ENCODE assay signal across 13 mouse cellular contexts in the genomic region with DNA sequence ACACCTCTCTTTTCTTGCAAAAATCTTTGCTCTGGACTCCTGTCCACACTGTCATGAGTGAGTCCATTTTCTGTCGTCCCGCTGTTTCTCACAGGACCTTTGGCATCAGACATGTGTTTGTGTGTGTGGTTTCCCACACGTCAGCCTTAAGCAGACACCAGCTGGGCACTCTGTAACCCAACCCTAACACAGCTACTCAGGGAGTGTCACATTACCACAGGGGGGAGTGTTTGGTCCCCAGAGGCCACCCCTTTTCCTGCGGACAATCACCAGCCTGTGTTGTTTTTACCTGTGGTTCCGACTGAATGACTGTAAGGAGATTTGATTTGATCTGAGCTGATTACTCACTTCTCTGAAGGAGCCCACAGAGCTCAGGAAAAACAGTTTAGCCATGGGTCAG. TPM values are rescaled to one million over a fixed set of nuclear protein-coding genes. Genes with fewer than 3 reads are reported as not detected.
DNase-seq lines count a peak whose midpoint lies in the region; ATAC-seq and TF ChIP-seq lines count a peak whose summit lies in the region.
"Had no signal": no experiment of that assay in that cellular context is flagged by ENCODE, and none has a peak within 500 bp of the region (broad histone marks: within the 10 kb centered on the region; RNA-seq: fewer than 3 reads in every experiment).

No protein-coding gene starts in this region.

- peak; percentile 48 for ATAC-seq in lung, embryonic 16.5 days (ENCODE audit: low read depth)
- 0 out of 2 replicates have a peak, but pooled peaks have one; percentile 15 for ATAC-seq in common myeloid progenitor, adult 5-6 weeks (replicated peaks; ENCODE audit: low read depth, poor library complexity, severe bottlenecking)
- 0 out of 2 replicates have a peak, but pooled peaks have one; percentile 29 for ATAC-seq in intestine, postnatal 0 days
- no peak for ATAC-seq in forebrain, embryonic 14.5 days
- ATAC-seq: midbrain, embryonic 16.5 days had no signal

- 0 out of 2 replicates have a peak, but pooled peaks have one; percentile 14 for TF ChIP-seq CTCF in intestine, postnatal 0 days (IDR thresholded peaks at IDR 0.05; ENCODE audit: low read depth)

- H3K36me3 ChIP-seq in lung, embryonic 16.5 days (ENCODE audit: control insufficient read depth, insufficient read depth, low read length): no peaks in the 10 kb centered on the region
- no peaks in the 10 kb centered on the region for H3K36me3 ChIP-seq in intestine, postnatal 0 days (ENCODE audit: control insufficient read depth, insufficient read depth)
- no peaks in the 10 kb centered on the region for H3K36me3 ChIP-seq in forebrain, embryonic 14.5 days (ENCODE audit: control insufficient read depth, insufficient read depth, low read length)
- H3K36me3 ChIP-seq: heart, embryonic 13.5 days; limb, embryonic 15.5 days had no signal

- 7% methylated on average over 5 of the region's 5 CpGs for WGBS in lung, embryonic 16.5 days
- WGBS in intestine, postnatal 0 days: 21% methylated on average over 5 of the region's 5 CpGs
- 27% methylated on average over 5 of the region's 5 CpGs for WGBS in forebrain, embryonic 14.5 days

- no peak overlapping the region for H3K9ac ChIP-seq in lung, embryonic 16.5 days (ENCODE audit: low read length)
- no peak overlapping the region for H3K9ac ChIP-seq in intestine, postnatal 0 days (ENCODE audit: low read depth, low read length)
- H3K9ac ChIP-seq in forebrain, embryonic 14.5 days (ENCODE audit: low read length): no peak overlapping the region
- H3K9ac ChIP-seq: heart, embryonic 13.5 days; limb, embryonic 15.5 days had no signal

- no peaks in the 10 kb centered on the region for H3K9me3 ChIP-seq in lung, embryonic 16.5 days (ENCODE audit: control insufficient read depth, low read length)
- H3K9me3 ChIP-seq in intestine, postnatal 0 days (ENCODE audit: control insufficient read depth): no peaks in the 10 kb centered on the region
- no peaks in the 10 kb centered on the region for H3K9me3 ChIP-seq in forebrain, embryonic 14.5 days (replicated peaks; ENCODE audit: control insufficient read depth, low read length)
- H3K9me3 ChIP-seq: heart, embryonic 13.5 days; limb, embryonic 15.5 days had no signal

- H3K4me2 ChIP-seq in lung, embryonic 16.5 days (ENCODE audit: low read depth, low read length): no peak overlapping the region
- no peak overlapping the region for H3K4me2 ChIP-seq in intestine, postnatal 0 days (replicated peaks; ENCODE audit: low read depth)
- H3K4me2 ChIP-seq in forebrain, embryonic 14.5 days (ENCODE audit: low read length): no peak overlapping the region
- H3K4me2 ChIP-seq: heart, embryonic 13.5 days; limb, embryonic 15.5 days had no signal

- H3K27ac ChIP-seq in lung, embryonic 16.5 days (ENCODE audit: low read length): no peak overlapping the region
- H3K27ac ChIP-seq in intestine, postnatal 0 days (ENCODE audit: low read depth, low read length): no peak overlapping the region
- no peak overlapping the region for H3K27ac ChIP-seq in forebrain, embryonic 14.5 days (ENCODE audit: low read depth, low read length)
- H3K27ac ChIP-seq: heart, embryonic 13.5 days; limb, embryonic 15.5 days had no signal

- no peaks in the 10 kb centered on the region; the same call in 1 of the 2 replicates for H3K4me1 ChIP-seq in lung, embryonic 16.5 days (replicated peaks; ENCODE audit: control insufficient read depth, insufficient read depth, low read length)
- H3K4me1 ChIP-seq in intestine, postnatal 0 days (replicated peaks; ENCODE audit: control insufficient read depth, insufficient read depth, low read length): no peaks in the 10 kb centered on the region
- H3K4me1 ChIP-seq in forebrain, embryonic 14.5 days (ENCODE audit: control insufficient read depth, insufficient read depth, low read length): 0 out of 2 replicates have a peak, but pooled peaks cover 2% of the 10 kb centered on the region

- no peak for DNase-seq in lung, postnatal 14 days
- DNase-seq in natural killer cell, adult 2 months (ENCODE audit: low spot score in 2 of 2): peak; percentile 29
- DNase-seq in gastrocnemius, postnatal 25 days: no peak
- DNase-seq in forebrain, embryonic 14.5 days (ENCODE audit: low spot score): no peak
- no peak for DNase-seq in thymus, postnatal 25 days
- DNase-seq: adrenal gland, postnatal 10 days; cerebellum, adult 2 months had no signal

- H3K27me3 ChIP-seq in lung, embryonic 16.5 days (ENCODE audit: control insufficient read depth, insufficient read depth, low read depth, low read length): no peaks in the 10 kb centered on the region
- H3K27me3 ChIP-seq in intestine, postnatal 0 days (replicated peaks; ENCODE audit: control insufficient read depth, insufficient read depth, low read length): no peaks in the 10 kb centered on the region
- no peaks in the 10 kb centered on the region; the same call in 1 of the 2 replicates for H3K27me3 ChIP-seq in forebrain, embryonic 14.5 days (replicated peaks; ENCODE audit: control insufficient read depth, insufficient read depth, low read length)

- no peak overlapping the region for H3K4me3 ChIP-seq in lung, embryonic 16.5 days (ENCODE audit: low read length)
- no peak overlapping the region for H3K4me3 ChIP-seq in intestine, postnatal 0 days (ENCODE audit: low read depth, low read length)
- H3K4me3 ChIP-seq in forebrain, embryonic 14.5 days (ENCODE audit: low read depth, low read length): no peak overlapping the region
- H3K4me3 ChIP-seq: heart, embryonic 13.5 days; limb, embryonic 15.5 days had no signal

RNA-seq across cellular contexts. Expression of a gene that starts 39.3 kb away (rescaled TPM):
- 2.2 and 3.4 TPM in 2 replicates for polyA plus RNA-seq in lung, embryonic 16.5 days (2015; fragmentation: Nextera tagmentation; extraction: Ambion mirVana)
- total RNA-seq in common myeloid progenitor, adult 5-6 weeks (2017): under 0.01 and 4.8 TPM in 2 replicates
- polyA plus RNA-seq in intestine, postnatal 0 days (2015; fragmentation: Nextera tagmentation; extraction: Ambion mirVana): 8.8 and 9.3 TPM in 2 replicates
- total RNA-seq in gastrocnemius, postnatal 25 days (2021): 1 to 10 TPM; 2.6 to 4.2 TPM
- polyA plus RNA-seq in forebrain, embryonic 14.5 days (2014; fragmentation: Nextera tagmentation; extraction: Ambion mirVana): 0.33 and 0.72 TPM in 2 replicates

Comparison
In these comparisons a context has a peak if more than half of its experiments do, and no peak if none do; other contexts are left out.
1. DNase-seq: peak in natural killer cell, adult 2 months (2 of 2); none in lung, postnatal 14 days (single experiment), gastrocnemius, postnatal 25 days (single experiment), forebrain, embryonic 14.5 days (single experiment) and thymus, postnatal 25 days (single experiment).